Mouse (Mus musculus) thymus, adult 2 months (tissue): ENCODE measurements around the gene Heatr3. TPM values are rescaled to one million over a fixed set of nuclear protein-coding genes. Genes with fewer than 3 reads are reported as not detected.

Experiments used
- DNase-seq: peaks from one replicate; pipeline ENCODE4 v3.0.0; 2021
- H3K27ac ChIP-seq: fragments of 200-500 bp; 2 replicates; pipeline ENCODE4 v1.5.1; 2012; ENCODE audit warnings: low read length, control low read depth; ENCODE audit not compliant: control insufficient read depth, insufficient read depth
- H3K27me3 ChIP-seq: fragments of 200-500 bp; 2 replicates; pipeline ENCODE4 v1.6.1; 2012; ENCODE audit warnings: mild to moderate bottlenecking, low read length, moderate library complexity, mixed read lengths; ENCODE audit not compliant: control insufficient read depth, insufficient read depth
- H3K36me3 ChIP-seq: fragments of 200-500 bp; 2 replicates; pipeline ENCODE4 v1.6.1; 2012; ENCODE audit warnings: mild to moderate bottlenecking, low read length, moderate library complexity; ENCODE audit not compliant: control insufficient read depth, insufficient read depth
- H3K4me1 ChIP-seq: fragments of 200-500 bp; replicated peaks from 2 replicates; pipeline ENCODE4 v1.6.1; 2012; ENCODE audit warnings: low read length; ENCODE audit not compliant: control insufficient read depth, insufficient read depth
- H3K4me3 ChIP-seq: fragments of 200-500 bp; 2 replicates; pipeline ENCODE4 v1.5.1; 2012; ENCODE audit warnings: mild to moderate bottlenecking, low read length, control low read depth, moderate library complexity; ENCODE audit not compliant: control insufficient read depth, insufficient read depth
- CTCF ChIP-seq: fragments of 200-500 bp; IDR thresholded peaks from 2 replicates; pipeline ENCODE4 v1.5.1; 2012; ENCODE audit warnings: mild to moderate bottlenecking, control low read depth, low read length, moderate library complexity, borderline replicate concordance; ENCODE audit not compliant: control insufficient read depth, poor library complexity, insufficient read depth; ENCODE audit errors: extremely low read depth
- POLR2A ChIP-seq: fragments of 200-500 bp; IDR thresholded peaks from 2 replicates; pipeline ENCODE4 v1.6.1; 2012; ENCODE audit warnings: mild to moderate bottlenecking, low read length, control low read depth, moderate library complexity; ENCODE audit not compliant: control insufficient read depth, poor library complexity, insufficient read depth; ENCODE audit errors: extremely low read depth
- WGBS: fragments of 180-500 bp; shearing (Covaris S2); methylation state at CpG from one replicate; pipeline ENCODE4 v1.1.7; 2018; 5-methylcytosine and 5-hydroxymethylcytosine counted together
- polyA plus RNA-seq: library from polyadenylated mRNA; depleted of rRNA; stranded (reverse); fragments of >200 nt; gene quantifications from 2 replicates; pipeline ENCODE4 v1.2.3, GENCODE M21; 2012

The Heatr3 gene
- polyA plus RNA-seq, 1 experiment: 17.7 TPM

- WGBS: under 1% methylated on average over 47 of the region's 49 CpGs
- TF ChIP-seq POLR2A (no peak), CTCF (0 out of 2 replicates have a peak, but pooled peaks have one; percentile 22)
- Histone ChIP-seq H3K36me3 (peaks cover 2% of the 10 kb centered on the region; the same call in 1 of the 2 replicates), H3K27ac (0 out of 2 replicates have a peak within 1 kb of the TSS, but pooled peaks have one; percentile 27), H3K4me1 (no peaks in the 10 kb centered on the region), H3K27me3 (no peaks in the 10 kb centered on the region), H3K4me3 (peak within 1 kb of the TSS; percentile 93)
- peak; percentile 97 for DNase-seq
Measured at GRCm38 (mm10) chr8:88118456-88119036, 19.1 kb upstream of the Heatr3 start, which contains the start of gene Cnep1r1. Gene Cnep1r1 (plus strand): TSS chr8:88118769.

GRCm38 (mm10) chr8:88119076-88119475, 18.6 kb upstream of the Heatr3 start:
- no peaks in the 10 kb centered on the region for H3K4me1 ChIP-seq
- H3K36me3 ChIP-seq: peaks cover 3% of the 10 kb centered on the region; the same call in 1 of the 2 replicates
- peak; percentile 31 for DNase-seq
- WGBS: under 1% methylated on average over 11 of the region's 11 CpGs
- TF ChIP-seq CTCF: no peak
- no peak for TF ChIP-seq POLR2A
- no peaks in the 10 kb centered on the region for H3K27me3 ChIP-seq
- peak overlapping the region; percentile 93 for H3K4me3 ChIP-seq
- H3K27ac ChIP-seq: 0 out of 2 replicates have a peak overlapping the region, but pooled peaks have one; percentile 27

GRCm38 (mm10) chr8:88124850-88125249, 12.8 kb upstream of the Heatr3 start:
- Histone ChIP-seq H3K4me1 (no peaks in the 10 kb centered on the region), H3K4me3 (no peak overlapping the region), H3K27me3 (no peaks in the 10 kb centered on the region), H3K27ac (no peak overlapping the region), H3K36me3 (peaks cover 20% of the 10 kb centered on the region)
- WGBS: 99% methylated on average over 2 of the region's 2 CpGs
- TF ChIP-seq CTCF: no peak
- no peak for TF ChIP-seq POLR2A
- DNase-seq: no peak

DNA sequence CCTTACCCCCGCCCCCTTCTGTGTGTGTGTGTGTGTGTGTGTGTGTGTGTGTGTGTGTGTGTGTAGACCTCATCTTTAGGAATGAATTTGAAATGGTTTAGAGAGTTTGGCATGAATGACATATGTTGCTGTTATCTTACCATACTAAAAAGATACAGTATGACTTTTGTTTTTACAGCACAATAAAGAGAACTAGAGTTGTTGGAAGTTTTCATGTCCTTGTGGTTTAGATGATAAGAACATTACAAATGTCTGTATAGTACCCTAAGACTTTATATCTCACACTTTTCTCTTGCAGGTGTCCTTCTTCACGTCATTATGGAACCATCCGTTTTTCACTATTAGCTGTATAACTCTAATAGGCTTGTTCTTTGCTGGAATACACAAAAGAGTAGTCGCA, 8.3 kb upstream of the Heatr3 start:
- WGBS: 89% methylated on average over 4 of the region's 4 CpGs
- Histone ChIP-seq H3K36me3 (peaks cover 36% of the 10 kb centered on the region), H3K27me3 (no peaks in the 10 kb centered on the region), H3K4me1 (no peaks in the 10 kb centered on the region), H3K27ac (no peak overlapping the region), H3K4me3 (no peak overlapping the region)
- TF ChIP-seq POLR2A: no peak
- no peak for TF ChIP-seq CTCF
- DNase-seq: no peak

GRCm38 (mm10) chr8:88130754-88131317, 6.8 kb upstream of the Heatr3 start:
- H3K27me3 ChIP-seq: no peaks in the 10 kb centered on the region
- H3K27ac ChIP-seq: no peak overlapping the region
- WGBS: 94% methylated on average over 7 of the region's 7 CpGs
- H3K4me1 ChIP-seq: no peaks in the 10 kb centered on the region
- DNase-seq: no peak
- TF ChIP-seq POLR2A (no peak), CTCF (no peak)
- peaks cover 30% of the 10 kb centered on the region for H3K36me3 ChIP-seq
- no peak overlapping the region for H3K4me3 ChIP-seq

GRCm38 (mm10) chr8:88139256-88139655, 1.6 kb downstream of the Heatr3 start:
- WGBS: 68% methylated on average over 3 of the region's 3 CpGs
- no peak for TF ChIP-seq POLR2A
- no peak for TF ChIP-seq CTCF

GRCm38 (mm10) chr8:88141629-88142028, 4.0 kb downstream of the Heatr3 start:
- 95% methylated on average over 3 of the region's 3 CpGs for WGBS
- no peaks in the 10 kb centered on the region for H3K27me3 ChIP-seq
- no peak for TF ChIP-seq POLR2A
- TF ChIP-seq CTCF: no peak
- H3K4me3 ChIP-seq: no peak overlapping the region
- H3K27ac ChIP-seq: no peak overlapping the region
- peaks cover 7% of the 10 kb centered on the region; the same call in 1 of the 2 replicates for H3K4me1 ChIP-seq
- no peaks in the 10 kb centered on the region for H3K36me3 ChIP-seq
- no peak for DNase-seq

More at GRCm38 (mm10) chr8:88139256-88139655, 1.6 kb downstream of the Heatr3 start:
- Histone ChIP-seq H3K4me1 (peaks cover 7% of the 10 kb centered on the region; the same call in 1 of the 2 replicates), H3K27me3 (no peaks in the 10 kb centered on the region), H3K36me3 (no peaks in the 10 kb centered on the region), H3K4me3 (no peak overlapping the region), H3K27ac (no peak overlapping the region)
- DNase-seq: no peak
